Mouse (Mus musculus): ENCODE measurements around the gene Scd3. TPM values are rescaled to one million over a fixed set of nuclear protein-coding genes. Genes with fewer than 3 reads are reported as not detected.

Gene Scd3
- 1 to 10 TPM; 2.4 to 3.3 TPM for total RNA-seq (2021)
- long read RNA-seq, partial matches to known transcripts = 0 of 1 reads
- long read RNA-seq, other reads (novel, unspliced or antisense) = 0 of 1 reads

- DNase-seq (ENCODE audit: low spot score in 2 of 2) = no peak
Measured at GRCm38 (mm10) chr19:44203015-44203564, at the start of gene Scd3. Scd3 (plus strand) TSS chr19:44203269.

DNA sequence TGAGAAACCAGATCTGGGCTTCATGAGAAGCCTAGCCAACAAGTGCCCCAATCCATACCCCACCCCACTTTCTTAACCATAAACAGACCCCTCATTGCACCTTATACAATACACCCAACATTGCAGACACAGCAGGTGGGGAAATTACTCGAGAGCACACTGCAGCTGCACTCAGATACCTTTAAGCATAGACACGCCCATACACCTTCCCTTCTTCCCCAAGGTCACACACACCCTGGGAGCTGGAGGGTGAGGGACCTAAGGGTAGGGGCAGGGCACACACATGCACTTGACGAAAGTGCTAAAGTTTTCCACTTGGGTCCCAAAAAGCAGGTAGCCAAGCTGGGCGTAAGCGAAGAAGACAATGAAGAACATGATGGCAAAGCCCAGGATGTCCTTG is 49.3 kb upstream of the Scd3 start:
- no peak for DNase-seq (ENCODE audit: low spot score in 2 of 2)

DNA sequence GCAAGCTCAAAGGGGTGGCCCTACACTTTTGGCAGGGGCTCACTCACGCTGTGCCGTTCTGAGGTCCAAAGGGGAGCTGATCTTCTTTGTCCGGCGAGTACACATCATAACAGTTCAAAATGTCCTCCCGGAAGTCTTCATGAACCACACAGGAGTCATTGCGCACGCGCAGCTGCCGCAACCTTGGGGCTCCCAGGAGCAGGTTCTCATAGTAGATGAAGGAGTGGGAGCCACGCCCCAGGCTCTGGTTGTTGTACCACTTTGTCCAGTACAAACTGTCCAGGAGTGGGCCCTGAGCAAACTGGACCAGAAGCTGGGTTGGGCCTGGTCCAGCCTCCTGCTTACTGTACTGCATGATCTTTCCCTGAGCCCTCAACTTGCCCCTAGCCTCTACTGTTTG is 46.1 kb upstream of the Scd3 start:
- DNase-seq (ENCODE audit: low spot score in 2 of 2) = no peak

DNA sequence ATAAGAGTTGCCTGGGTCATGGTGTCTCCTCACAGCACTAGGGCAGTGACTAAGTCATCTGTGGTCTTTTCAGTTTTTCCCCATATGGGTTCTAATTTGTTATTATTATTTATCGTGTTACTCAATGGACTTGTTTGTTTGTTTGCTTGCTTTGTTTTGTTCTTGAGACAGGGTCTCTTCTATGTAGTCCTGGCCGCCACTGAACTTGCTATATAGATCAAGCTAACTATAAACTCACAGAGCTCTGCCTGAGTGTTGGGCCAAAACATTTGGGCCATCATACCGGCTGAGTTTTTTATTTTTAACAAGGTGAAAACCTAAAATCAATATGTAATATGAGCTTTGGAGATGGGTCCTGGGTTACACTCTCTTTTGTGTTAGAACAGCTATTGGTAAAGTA is 43.7 kb upstream of the Scd3 start:
- no peak for DNase-seq (ENCODE audit: low spot score in 2 of 2)

DNA sequence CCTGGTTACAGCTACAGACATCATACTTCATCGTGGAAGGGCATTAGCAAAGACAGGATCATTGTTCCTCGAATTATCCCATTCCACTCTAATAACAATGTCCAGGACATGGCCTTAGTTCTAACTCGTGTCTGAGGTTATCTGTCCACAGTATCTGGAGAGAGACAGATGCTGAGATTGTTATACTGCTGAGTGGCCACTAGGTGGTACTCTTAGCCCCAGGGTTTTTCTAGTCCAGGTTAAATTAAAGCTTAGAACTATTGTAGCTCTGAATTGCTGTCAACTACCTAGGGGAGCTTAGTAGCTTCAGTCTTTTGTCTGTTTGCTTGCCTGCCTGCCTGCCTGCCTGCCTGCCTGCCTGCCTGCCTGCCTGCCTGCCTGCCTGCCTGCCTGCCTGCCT is 41.6 kb upstream of the Scd3 start:
- no peak for DNase-seq (ENCODE audit: low spot score in 2 of 2)

DNA sequence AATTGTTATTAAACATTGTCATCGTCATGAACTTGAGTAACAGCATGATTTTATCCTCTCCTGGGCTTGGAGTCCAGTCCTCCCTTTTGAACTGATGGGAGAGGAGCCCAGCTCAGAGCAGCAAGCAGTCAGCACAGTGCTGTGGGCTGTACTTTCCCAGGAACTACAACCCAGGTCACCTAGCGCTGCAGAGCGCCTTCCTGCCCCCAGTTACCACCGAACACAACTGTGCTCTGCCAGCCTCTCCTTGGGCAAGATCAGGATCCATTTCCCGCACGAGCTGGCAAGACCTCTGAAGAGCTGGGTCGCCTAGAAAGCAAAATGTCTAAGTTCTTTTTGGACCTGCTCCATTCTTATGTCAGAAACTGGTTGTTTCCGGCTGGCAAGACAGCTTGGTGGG is 28.2 kb upstream of the Scd3 start:
- DNase-seq (ENCODE audit: low spot score in 2 of 2) = no peak

DNA sequence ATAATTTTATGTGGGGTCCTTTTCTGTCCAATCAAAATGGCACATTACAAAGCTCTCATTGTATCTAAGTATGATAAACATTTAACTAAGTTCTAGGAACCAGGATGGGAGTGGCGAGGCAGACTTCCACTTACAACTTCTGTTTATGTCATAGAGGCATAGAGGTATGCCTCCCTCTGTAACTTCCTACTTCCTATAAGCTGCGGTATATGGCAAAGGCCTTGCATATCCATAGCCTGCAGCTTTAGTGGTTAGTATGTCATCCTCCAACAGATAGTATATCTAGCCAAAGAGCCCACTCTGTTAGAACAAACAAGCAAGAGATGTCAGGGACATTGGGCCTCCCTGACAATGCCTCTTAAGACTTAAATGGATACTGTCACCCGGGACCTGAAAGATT is 26.3 kb upstream of the Scd3 start:
- no peak for DNase-seq (ENCODE audit: low spot score in 2 of 2)

DNA sequence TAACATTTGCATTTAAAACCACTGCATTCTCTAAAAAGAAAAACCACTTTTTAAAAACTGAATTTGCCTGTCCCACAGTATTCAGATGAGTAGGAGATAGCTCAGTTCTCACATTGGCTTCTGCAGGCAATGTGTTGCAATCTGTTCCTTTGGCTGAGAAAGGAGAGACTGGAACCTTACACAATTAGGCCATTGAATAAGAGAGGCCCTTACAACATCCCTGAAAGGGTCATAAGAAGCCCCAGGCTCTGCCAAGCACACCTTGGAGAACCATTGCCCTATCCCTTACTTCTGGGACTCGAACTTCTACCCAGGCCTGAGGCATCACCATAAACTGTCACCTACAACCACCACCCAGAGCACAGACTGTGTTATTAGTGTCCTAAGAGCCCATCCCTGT is 22.6 kb upstream of the Scd3 start:
- DNase-seq (ENCODE audit: low spot score in 2 of 2) = no peak

- no peak for DNase-seq (ENCODE audit: low spot score in 2 of 2)
Measured at GRCm38 (mm10) chr19:44183968-44184367, 19.1 kb upstream of the Scd3 start.

DNA sequence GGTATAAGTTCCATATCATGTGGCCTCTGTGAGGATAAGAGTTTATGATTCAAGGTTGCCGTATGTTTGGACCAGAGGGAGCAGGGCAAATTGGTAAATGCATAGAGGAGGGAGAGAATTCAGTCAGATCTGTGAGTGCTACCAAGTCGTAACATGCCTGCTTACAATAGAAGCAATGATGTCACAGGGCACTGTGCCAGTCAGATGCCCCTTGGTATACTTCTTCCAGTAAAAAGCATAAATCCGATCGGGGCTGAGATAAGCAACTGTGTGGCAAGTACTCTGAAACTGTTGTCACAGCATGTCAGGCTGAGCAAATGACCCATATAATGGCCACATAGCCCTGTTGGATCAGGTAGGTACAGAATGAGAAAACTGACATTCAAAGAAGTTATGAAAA is 14.0 kb upstream of the Scd3 start:
- no peak for DNase-seq (ENCODE audit: low spot score in 2 of 2)

DNA sequence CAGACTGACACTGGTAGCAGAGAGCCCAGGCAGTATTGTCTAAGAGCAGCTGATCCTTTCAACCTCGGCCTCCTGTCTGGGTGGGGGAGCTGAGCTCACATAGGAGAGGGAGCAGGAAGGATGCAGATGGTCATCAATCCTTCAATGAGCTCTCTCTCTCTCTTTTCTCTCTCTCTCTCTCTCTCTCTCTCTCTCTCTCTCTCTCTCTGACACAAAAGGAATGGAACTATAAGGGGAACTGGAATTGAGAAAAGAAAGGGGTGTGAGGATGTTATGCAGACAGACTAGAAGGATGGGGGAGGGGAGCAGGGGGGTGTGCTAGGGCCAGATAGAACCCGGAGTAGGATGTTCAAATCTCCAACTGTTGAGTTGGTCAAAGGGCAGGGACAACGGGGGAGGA is 10.7 kb upstream of the Scd3 start, which contains the start of gene Pkd2l1:
TSS of gene Pkd2l1 (minus strand) at position 101 of the 400 bp plus-strand sequence.
- no peak for DNase-seq (ENCODE audit: low spot score in 2 of 2)

GRCm38 (mm10) chr19:44193906-44194305 is 9.2 kb upstream of the Scd3 start:
- DNase-seq (ENCODE audit: low spot score in 2 of 2) = no peak

DNA sequence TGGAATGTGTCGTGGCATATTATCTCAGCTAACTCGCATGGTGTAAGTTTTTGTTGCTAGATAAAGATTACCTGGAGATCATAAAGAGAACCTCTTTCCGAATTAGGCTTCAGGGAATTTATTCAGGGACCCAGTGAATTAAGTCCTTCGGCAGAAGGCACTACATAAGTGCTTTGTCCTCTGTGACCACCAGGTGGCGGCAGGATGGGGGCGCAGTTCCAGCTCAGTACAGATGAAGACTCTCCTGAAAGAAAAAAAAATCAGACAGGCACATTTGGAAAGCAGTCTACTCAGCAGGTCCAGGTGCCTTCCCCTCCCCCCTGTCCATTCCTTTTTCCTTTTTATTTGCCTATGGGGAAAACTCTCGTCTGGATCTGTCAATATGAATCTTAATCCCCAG is 7.9 kb upstream of the Scd3 start:
- DNase-seq (ENCODE audit: low spot score in 2 of 2) = peak; percentile 66 to 78

GRCm38 (mm10) chr19:44197053-44197852 is 5.8 kb upstream of the Scd3 start:
- DNase-seq (ENCODE audit: low spot score in 2 of 2) = no peak

DNA sequence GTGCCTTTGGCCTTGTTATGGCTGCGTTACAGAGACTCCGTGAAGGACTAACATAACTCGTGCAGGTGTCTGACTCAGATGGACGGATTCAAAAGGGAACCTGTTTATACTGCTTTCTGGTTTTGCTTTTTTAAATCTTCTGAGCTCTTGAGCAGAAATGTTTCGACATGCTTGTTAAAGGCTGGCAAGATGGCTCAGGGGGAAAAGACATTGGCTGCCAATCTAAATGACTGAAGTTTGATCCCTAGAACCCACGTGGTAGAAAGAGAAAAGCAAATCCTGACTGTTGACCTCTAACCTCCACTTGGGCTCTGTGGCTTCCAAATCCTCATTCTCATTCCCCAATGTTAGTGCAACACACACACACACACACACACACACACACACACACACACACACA is 4.6 kb upstream of the Scd3 start:
- no peak for DNase-seq (ENCODE audit: low spot score in 2 of 2)

DNA sequence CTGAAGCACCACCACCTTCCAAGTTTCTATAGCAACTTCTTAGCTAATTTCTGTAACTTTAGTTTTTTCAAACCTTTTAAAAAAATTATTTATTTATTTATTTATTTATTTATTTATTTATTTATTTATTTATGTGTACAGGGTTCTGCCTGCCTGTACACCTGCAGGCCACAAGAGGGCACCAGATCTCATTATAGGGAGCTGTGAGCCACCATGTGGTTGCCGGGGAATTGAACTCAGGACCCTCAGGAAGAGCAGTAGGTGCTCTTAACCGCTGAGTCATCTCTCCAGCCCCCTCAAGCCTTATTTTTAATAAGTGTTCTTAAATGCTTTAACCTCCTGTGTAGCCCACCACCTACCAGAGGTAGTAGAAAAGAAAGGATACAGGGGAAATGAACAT is 4.1 kb upstream of the Scd3 start:
- no peak for DNase-seq (ENCODE audit: low spot score in 2 of 2)

DNA sequence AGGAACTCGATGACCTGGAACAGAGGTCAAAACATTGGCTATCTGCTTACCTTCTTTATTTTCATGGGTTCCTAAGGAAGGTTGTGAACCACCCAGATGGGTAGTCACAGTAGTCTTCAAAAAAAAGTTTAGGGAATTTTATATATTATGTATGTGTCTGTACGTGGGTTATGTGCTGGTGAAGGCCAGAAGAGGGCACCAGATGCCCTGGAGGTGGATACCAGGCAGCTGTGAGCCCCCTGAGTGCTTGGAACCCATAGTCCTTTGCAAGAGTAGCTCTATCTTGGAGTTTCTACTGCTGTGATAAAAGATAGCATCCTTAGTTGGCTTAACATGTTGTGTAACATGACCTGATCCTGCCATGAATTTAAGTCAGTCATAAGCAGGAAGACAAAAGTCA is 4.0 kb downstream of the Scd3 start:
- DNase-seq (ENCODE audit: low spot score in 2 of 2) = no peak

- DNase-seq (ENCODE audit: low spot score in 2 of 2) = no peak
Measured at GRCm38 (mm10) chr19:44215255-44215654, 12.2 kb downstream of the Scd3 start.

GRCm38 (mm10) chr19:44217958-44218525 is 15.0 kb downstream of the Scd3 start:
- DNase-seq (ENCODE audit: low spot score in 2 of 2) = no peak

GRCm38 (mm10) chr19:44225728-44226127 is 22.7 kb downstream of the Scd3 start:
- DNase-seq (ENCODE audit: low spot score in 2 of 2) = no peak

- no peak for DNase-seq (ENCODE audit: low spot score in 2 of 2)
Measured at GRCm38 (mm10) chr19:44229776-44230175, 26.7 kb downstream of the Scd3 start.

GRCm38 (mm10) chr19:44230212-44230611 is 27.1 kb downstream of the Scd3 start:
- no peak for DNase-seq (ENCODE audit: low spot score in 2 of 2)

All from layer of hippocampus, adult 18-20 months (tissue).